Mouse (Mus musculus): ENCODE measurements at regions not wholly inside any gene's neighbourhood (a gene's known extent, or its start where the extent isn't known, plus 50 kb on each side); places are given as distances from the start of the nearest gene placed in this dataset.
"Not testable (repeated sequence)": the region's sequence is repeated elsewhere in the genome, so short reads cannot be mapped to it uniquely, and the experiment has no call there.

DNA sequence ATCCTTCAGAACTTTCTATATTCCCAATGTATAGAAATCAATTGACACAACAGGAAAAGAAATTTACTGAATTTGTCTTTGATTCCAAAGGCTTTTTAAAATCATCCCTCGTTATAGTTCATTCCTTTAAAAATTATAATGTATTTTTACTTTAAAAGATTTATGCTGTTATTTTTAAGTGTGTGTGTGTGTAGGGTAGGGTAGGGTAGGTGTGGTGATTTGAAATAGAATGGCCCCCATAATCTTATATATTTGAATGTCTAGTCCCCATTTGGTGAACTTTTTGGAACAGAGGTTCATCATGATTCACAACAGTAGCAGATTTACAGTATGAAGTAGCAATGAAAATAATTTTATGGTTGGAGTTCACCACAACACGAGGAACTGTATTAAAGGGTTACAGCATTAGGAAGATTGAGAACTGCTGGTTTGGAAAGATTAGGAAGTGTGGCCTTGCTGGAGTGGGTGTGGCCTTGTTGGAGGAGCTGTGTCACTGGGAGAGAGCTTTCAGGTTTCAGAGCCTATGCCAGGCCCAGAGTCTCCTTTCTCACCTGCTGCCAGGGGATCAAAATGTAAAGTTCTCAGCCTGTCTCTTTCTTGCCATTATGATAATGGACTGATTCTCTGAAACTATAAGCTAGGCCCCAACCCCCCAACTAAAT is 88.7 kb upstream of the Immp2l start:
- DNase-seq (ENCODE audit: low spot score, missing footprints) (no peak), ATAC-seq (ENCODE audit: low FRiP score) (no peak)
- Histone ChIP-seq H3K9ac (ENCODE audit: low read length) (no peak overlapping the region), H3K9me3 (ENCODE audit: control insufficient read depth, low read length) (no peaks in the 10 kb centered on the region), H3K4me2 (no peak overlapping the region), H3K4me3 (ENCODE audit: low read depth, low read length) (no peak overlapping the region), H3K4me1 (ENCODE audit: control insufficient read depth, insufficient read depth, low read length) (peaks cover 2% of the 10 kb centered on the region; the same call in 1 of the 2 replicates), H3K27me3 (ENCODE audit: control insufficient read depth, insufficient read depth, low read length) (no peaks in the 10 kb centered on the region), H3K27ac (ENCODE audit: low read depth, low read length) (no peak overlapping the region), H3K36me3 (ENCODE audit: control insufficient read depth, insufficient read depth, low read length) (no peaks in the 10 kb centered on the region)
- WGBS: 95% methylated on average over 2 of the region's 2 CpGs

DNA sequence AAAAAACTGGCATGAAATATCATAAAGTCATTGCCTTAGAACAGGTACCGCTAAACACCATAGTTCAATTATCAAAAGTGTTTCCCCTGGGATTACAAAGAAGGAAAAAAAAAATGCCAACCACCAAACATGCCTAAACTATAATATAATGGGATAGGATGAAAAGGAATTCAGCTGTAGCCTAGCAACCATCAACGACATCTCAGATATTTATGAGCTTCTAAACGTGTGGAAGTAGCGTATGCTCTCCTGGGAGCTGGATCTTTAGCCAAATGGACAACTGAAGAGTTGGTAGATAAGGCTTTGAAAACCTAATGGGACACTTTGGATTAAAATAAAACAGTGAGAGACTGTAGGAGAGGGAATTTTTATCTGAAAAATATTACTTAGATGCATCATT is 86.9 kb upstream of the Immp2l start:
- no peak overlapping the region for H3K27ac ChIP-seq (ENCODE audit: low read depth, low read length)
- H3K4me1 ChIP-seq (ENCODE audit: control insufficient read depth, insufficient read depth, low read length): peaks cover 2% of the 10 kb centered on the region; the same call in 1 of the 2 replicates
- H3K36me3 ChIP-seq (ENCODE audit: control insufficient read depth, insufficient read depth, low read length): no peaks in the 10 kb centered on the region
- no peaks in the 10 kb centered on the region for H3K27me3 ChIP-seq (ENCODE audit: control insufficient read depth, insufficient read depth, low read length)
- DNase-seq (ENCODE audit: low spot score, missing footprints): no peak
- H3K9ac ChIP-seq (ENCODE audit: low read length): no peak overlapping the region
- no peak overlapping the region for H3K4me2 ChIP-seq
- ATAC-seq (ENCODE audit: low FRiP score): no peak
- no peaks in the 10 kb centered on the region for H3K9me3 ChIP-seq (ENCODE audit: control insufficient read depth, low read length)
- H3K4me3 ChIP-seq (ENCODE audit: low read depth, low read length): no peak overlapping the region
- WGBS: 26% methylated on average over 4 of the region's 4 CpGs

GRCm38 (mm10) chr12:40946888-40947287 is 77.0 kb upstream of the Immp2l start:
- WGBS: 91% methylated on average over 6 of the region's 6 CpGs
- Histone ChIP-seq H3K36me3 (ENCODE audit: control insufficient read depth, insufficient read depth, low read length) (no peaks in the 10 kb centered on the region), H3K4me1 (ENCODE audit: control insufficient read depth, insufficient read depth, low read length) (no peaks in the 10 kb centered on the region), H3K9ac (ENCODE audit: low read length) (no peak overlapping the region), H3K4me3 (ENCODE audit: low read depth, low read length) (no peak overlapping the region), H3K27ac (ENCODE audit: low read depth, low read length) (no peak overlapping the region), H3K27me3 (ENCODE audit: control insufficient read depth, insufficient read depth, low read length) (no peaks in the 10 kb centered on the region), H3K4me2 (no peak overlapping the region), H3K9me3 (ENCODE audit: control insufficient read depth, low read length) (no peaks in the 10 kb centered on the region)
- DNase-seq (ENCODE audit: low spot score, missing footprints): no peak
- no peak for ATAC-seq (ENCODE audit: low FRiP score)

GRCm38 (mm10) chr12:40949580-40949979 is 74.3 kb upstream of the Immp2l start:
- ATAC-seq (ENCODE audit: low FRiP score) (no peak), DNase-seq (ENCODE audit: low spot score, missing footprints) (no peak)
- 90% methylated on average over 3 of the region's 3 CpGs for WGBS
- Histone ChIP-seq H3K27ac (ENCODE audit: low read depth, low read length) (no peak overlapping the region), H3K4me1 (ENCODE audit: control insufficient read depth, insufficient read depth, low read length) (no peaks in the 10 kb centered on the region), H3K27me3 (ENCODE audit: control insufficient read depth, insufficient read depth, low read length) (no peaks in the 10 kb centered on the region), H3K36me3 (ENCODE audit: control insufficient read depth, insufficient read depth, low read length) (no peaks in the 10 kb centered on the region), H3K9me3 (ENCODE audit: control insufficient read depth, low read length) (no peaks in the 10 kb centered on the region), H3K4me3 (ENCODE audit: low read depth, low read length) (no peak overlapping the region), H3K4me2 (no peak overlapping the region), H3K9ac (ENCODE audit: low read length) (no peak overlapping the region)

GRCm38 (mm10) chr12:40958536-40958935 is 65.4 kb upstream of the Immp2l start:
- Histone ChIP-seq H3K4me3 (ENCODE audit: low read depth, low read length) (no peak overlapping the region), H3K4me2 (no peak overlapping the region), H3K9ac (ENCODE audit: low read length) (no peak overlapping the region), H3K4me1 (ENCODE audit: control insufficient read depth, insufficient read depth, low read length) (no peaks in the 10 kb centered on the region), H3K9me3 (ENCODE audit: control insufficient read depth, low read length) (no peaks in the 10 kb centered on the region), H3K27me3 (ENCODE audit: control insufficient read depth, insufficient read depth, low read length) (no peaks in the 10 kb centered on the region), H3K36me3 (ENCODE audit: control insufficient read depth, insufficient read depth, low read length) (no peaks in the 10 kb centered on the region), H3K27ac (ENCODE audit: low read depth, low read length) (no peak overlapping the region)
- DNase-seq (ENCODE audit: low spot score, missing footprints) (no peak), ATAC-seq (ENCODE audit: low FRiP score) (no peak)
- 82% methylated on average over 3 of the region's 3 CpGs for WGBS

DNA sequence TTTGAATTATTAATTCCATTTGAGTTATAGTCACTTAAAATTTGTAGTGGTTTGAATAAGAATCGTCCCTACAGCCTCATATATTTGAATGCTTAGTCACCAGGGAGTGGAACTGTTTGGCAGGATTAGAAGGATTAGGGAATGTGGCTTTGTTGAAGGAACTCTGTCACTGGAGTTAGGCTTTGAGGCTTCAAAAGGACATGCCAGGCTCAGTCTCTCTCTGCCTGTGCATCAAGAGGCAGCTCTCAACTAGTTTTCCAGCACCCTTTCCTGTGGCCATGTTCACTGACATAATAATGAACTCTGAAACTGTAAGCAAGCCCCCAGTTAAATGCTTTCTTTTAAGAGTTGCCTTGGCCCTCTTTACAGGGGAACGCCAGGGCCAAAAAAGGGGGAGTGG is 58.9 kb upstream of the Immp2l start:
- ATAC-seq (ENCODE audit: low FRiP score) (no peak), DNase-seq (ENCODE audit: low spot score, missing footprints) (peak; percentile 71)
- 36% methylated on average over 2 of the region's 2 CpGs for WGBS
- H3K9ac ChIP-seq (ENCODE audit: low read length): no peak overlapping the region
- H3K27me3 ChIP-seq (ENCODE audit: control insufficient read depth, insufficient read depth, low read length): no peaks in the 10 kb centered on the region
- no peaks in the 10 kb centered on the region for H3K4me1 ChIP-seq (ENCODE audit: control insufficient read depth, insufficient read depth, low read length)
- H3K4me3 ChIP-seq (ENCODE audit: low read depth, low read length): no peak overlapping the region
- no peak overlapping the region for H3K27ac ChIP-seq (ENCODE audit: low read depth, low read length)
- H3K36me3 ChIP-seq (ENCODE audit: control insufficient read depth, insufficient read depth, low read length): no peaks in the 10 kb centered on the region
- H3K4me2 ChIP-seq: no peak overlapping the region
- no peaks in the 10 kb centered on the region for H3K9me3 ChIP-seq (ENCODE audit: control insufficient read depth, low read length)

- no peaks in the 10 kb centered on the region for H3K36me3 ChIP-seq (ENCODE audit: control insufficient read depth, insufficient read depth, low read length)
- 91% methylated on average over 2 of the region's 2 CpGs for WGBS
- H3K27ac ChIP-seq (ENCODE audit: low read depth, low read length): no peak overlapping the region
- no peaks in the 10 kb centered on the region for H3K27me3 ChIP-seq (ENCODE audit: control insufficient read depth, insufficient read depth, low read length)
- H3K4me3 ChIP-seq (ENCODE audit: low read depth, low read length): no peak overlapping the region
- H3K4me1 ChIP-seq (ENCODE audit: control insufficient read depth, insufficient read depth, low read length): no peaks in the 10 kb centered on the region
- DNase-seq (ENCODE audit: low spot score, missing footprints): peak; percentile 64
- no peak overlapping the region for H3K4me2 ChIP-seq
- H3K9me3 ChIP-seq (ENCODE audit: control insufficient read depth, low read length): no peaks in the 10 kb centered on the region
- no peak overlapping the region for H3K9ac ChIP-seq (ENCODE audit: low read length)
- no peak for ATAC-seq (ENCODE audit: low FRiP score)
Observed at GRCm38 (mm10) chr12:40966308-40966707, 57.6 kb upstream of the Immp2l start.

DNA sequence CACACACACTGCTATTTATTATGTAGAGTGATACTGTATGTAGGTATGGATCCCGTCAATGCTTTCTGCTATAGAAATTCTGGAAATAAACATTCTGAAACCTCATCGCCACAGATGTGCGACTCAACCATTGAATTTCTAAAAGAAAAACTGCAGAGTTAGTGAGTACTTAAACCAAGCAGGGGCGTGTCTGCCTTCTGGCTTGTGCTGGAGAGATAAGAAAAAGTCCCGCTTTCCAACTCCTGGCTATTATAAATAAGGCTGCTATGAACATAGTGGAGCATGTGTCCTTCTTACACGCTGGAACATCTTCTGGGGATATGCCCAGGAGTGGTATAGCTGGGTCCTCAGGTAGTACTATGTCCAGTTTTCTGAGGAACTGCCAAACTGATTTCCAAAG is 57.2 kb upstream of the Immp2l start:
- not testable (repeated sequence) for H3K9me3 ChIP-seq (ENCODE audit: control insufficient read depth, low read length); H3K9ac ChIP-seq (ENCODE audit: low read length); H3K4me3 ChIP-seq (ENCODE audit: low read depth, low read length); ATAC-seq (ENCODE audit: low FRiP score); H3K4me2 ChIP-seq; DNase-seq (ENCODE audit: low spot score, missing footprints); H3K36me3 ChIP-seq (ENCODE audit: control insufficient read depth, insufficient read depth, low read length); H3K27ac ChIP-seq (ENCODE audit: low read depth, low read length); H3K27me3 ChIP-seq (ENCODE audit: control insufficient read depth, insufficient read depth, low read length); H3K4me1 ChIP-seq (ENCODE audit: control insufficient read depth, insufficient read depth, low read length)
- 85% methylated on average over 6 of the region's 6 CpGs for WGBS

DNA sequence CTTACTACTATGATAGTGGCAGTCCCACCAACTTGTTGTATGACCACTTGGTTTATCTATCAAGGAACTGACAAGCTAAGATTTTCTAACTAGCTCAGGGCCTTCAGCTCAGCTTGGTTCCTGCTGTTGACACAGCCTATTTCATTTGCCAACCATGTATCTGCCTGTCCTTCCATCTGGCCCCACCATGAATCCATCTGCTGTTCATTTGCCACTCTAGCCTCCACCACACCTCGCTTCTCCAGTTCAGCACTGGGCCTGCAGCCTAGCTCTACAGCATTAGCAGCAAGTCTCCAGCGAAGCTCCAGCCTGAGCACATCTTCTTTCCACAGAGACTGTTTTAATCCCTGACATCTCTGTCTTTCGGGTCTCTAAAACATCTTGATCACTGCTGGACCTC is 51.0 kb upstream of the Immp2l start:
- H3K4me2 ChIP-seq: no peak overlapping the region
- no peak overlapping the region for H3K9ac ChIP-seq (ENCODE audit: low read length)
- no peaks in the 10 kb centered on the region for H3K27me3 ChIP-seq (ENCODE audit: control insufficient read depth, insufficient read depth, low read length)
- ATAC-seq (ENCODE audit: low FRiP score): no peak
- WGBS: 78% methylated on average over 3 of the region's 3 CpGs
- DNase-seq (ENCODE audit: low spot score, missing footprints): no peak
- H3K9me3 ChIP-seq (ENCODE audit: control insufficient read depth, low read length): no peaks in the 10 kb centered on the region
- no peak overlapping the region for H3K27ac ChIP-seq (ENCODE audit: low read depth, low read length)
- H3K4me3 ChIP-seq (ENCODE audit: low read depth, low read length): no peak overlapping the region
- no peaks in the 10 kb centered on the region for H3K36me3 ChIP-seq (ENCODE audit: control insufficient read depth, insufficient read depth, low read length)
- H3K4me1 ChIP-seq (ENCODE audit: control insufficient read depth, insufficient read depth, low read length): no peaks in the 10 kb centered on the region

Data from midbrain, embryonic 11.5 days (tissue).